Mouse (Mus musculus) bone marrow macrophage, adult 2 months (primary cell): ENCODE data around the gene Castor2. TPM values are rescaled to one million over a fixed set of nuclear protein-coding genes. Genes with fewer than 3 reads are reported as not detected.

Source experiments
- H3K27ac ChIP-seq: 2 replicates; pipeline ENCODE4 v1.5.1; 2012; ENCODE audit warnings: low read depth, low read length; ENCODE audit not compliant: insufficient read depth
- H3K4me1 ChIP-seq: 2 replicates; pipeline ENCODE4 v1.6.1; 2012; ENCODE audit warnings: low read length; ENCODE audit not compliant: control insufficient read depth, insufficient read depth
- H3K4me3 ChIP-seq: 2 replicates; pipeline ENCODE4 v1.5.1; 2012; ENCODE audit warnings: mild to moderate bottlenecking, low read length, moderate library complexity; ENCODE audit not compliant: insufficient read depth
- CTCF ChIP-seq: IDR thresholded peaks from 2 replicates; pipeline ENCODE4 v1.5.1; 2012; ENCODE audit warnings: low read depth, mild to moderate bottlenecking, low read length, moderate library complexity
- POLR2A ChIP-seq: IDR thresholded peaks from 2 replicates; pipeline ENCODE4 v1.6.1; 2012; ENCODE audit warnings: mild to moderate bottlenecking, low read depth, low read length, borderline replicate concordance
- polyA plus RNA-seq: library from polyadenylated mRNA; stranded (reverse); fragments of >200 nt; gene quantifications from 2 replicates; pipeline ENCODE4 v1.2.4, GENCODE M21; 2012; ENCODE audit not compliant: missing spikeins, insufficient read depth, insufficient read length

Castor2 gene
- polyA plus RNA-seq, 1 experiment: 18.9 TPM

DNA sequence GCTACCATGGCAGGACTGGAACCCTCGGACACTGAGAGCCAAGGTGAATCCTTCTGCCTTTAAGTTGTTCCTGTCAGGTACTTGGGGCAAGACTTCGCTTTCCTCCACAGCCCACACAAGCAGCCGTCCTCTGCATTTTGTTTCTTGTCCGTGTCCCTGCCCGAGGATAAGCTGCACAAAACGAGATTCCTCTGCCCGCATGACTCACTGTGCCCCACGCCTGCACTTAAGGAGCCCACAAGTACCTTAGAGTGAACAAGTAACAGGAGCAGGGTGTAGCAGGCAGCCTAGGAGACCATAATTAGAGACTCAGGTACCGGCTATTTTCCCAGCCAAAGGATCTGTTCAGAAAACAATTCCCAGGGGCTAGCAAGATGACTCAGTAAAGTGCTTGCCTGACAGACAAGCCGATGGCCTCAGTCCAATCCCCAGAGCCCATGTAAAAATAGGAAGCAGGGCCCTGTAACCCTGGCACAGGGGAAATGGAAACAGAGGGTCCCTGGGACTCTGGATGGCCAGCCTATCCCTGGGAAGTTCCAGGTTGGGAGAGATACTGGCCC is 47.8 kb downstream of the Castor2 start:
- TF ChIP-seq POLR2A (no peak), CTCF (no peak; the same call in 1 of the 2 replicates)
- Histone ChIP-seq H3K27ac (no peak overlapping the region), H3K4me3 (no peak overlapping the region), H3K4me1 (peaks cover 5% of the 10 kb centered on the region)

DNA sequence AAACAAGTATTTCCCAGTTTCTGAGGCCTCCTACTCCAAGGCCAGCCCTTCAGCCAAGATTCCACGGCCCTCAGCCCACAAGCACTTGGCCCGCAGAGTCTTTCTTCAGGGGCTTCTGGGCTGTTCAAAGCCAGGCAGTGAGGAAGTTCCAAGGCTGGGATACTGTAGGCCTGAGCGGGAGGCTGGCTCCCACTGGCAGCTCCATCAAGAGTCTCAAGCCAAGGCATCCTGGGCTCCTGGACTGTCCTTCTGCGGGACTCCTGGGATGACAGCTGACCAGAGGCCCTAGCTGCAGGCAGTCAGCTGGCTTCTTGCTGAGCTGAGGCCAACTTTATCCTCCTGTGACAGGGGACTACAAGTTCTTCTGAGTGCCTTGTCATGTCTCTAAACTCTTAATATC is 48.6 kb downstream of the Castor2 start:
- TF ChIP-seq POLR2A (no peak), CTCF (no peak)
- Histone ChIP-seq H3K4me3 (no peak overlapping the region), H3K27ac (no peak overlapping the region), H3K4me1 (peaks cover 5% of the 10 kb centered on the region)

DNA sequence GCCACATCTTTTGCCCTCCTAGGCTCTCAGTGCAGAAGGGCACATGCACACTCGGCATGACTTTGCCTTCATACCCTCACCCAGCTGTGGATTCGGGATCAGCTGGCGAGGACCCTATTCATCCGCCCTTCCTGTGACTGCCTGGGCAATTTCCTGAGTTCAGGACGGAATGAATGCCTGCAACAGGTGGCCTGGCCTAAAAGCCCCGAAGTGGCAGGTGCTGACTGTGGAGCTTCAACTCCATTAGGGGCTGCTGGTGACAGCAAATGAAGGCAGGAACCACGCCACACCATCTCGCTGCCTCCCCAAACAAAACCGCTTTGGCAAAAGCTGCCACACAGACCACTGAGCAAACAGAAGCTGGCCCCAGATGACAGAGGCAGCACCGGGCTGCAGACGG is 52.4 kb downstream of the Castor2 start:
- H3K4me3 ChIP-seq: no peak overlapping the region
- no peak overlapping the region for H3K27ac ChIP-seq
- H3K4me1 ChIP-seq: peaks cover 11% of the 10 kb centered on the region
- no peak for TF ChIP-seq POLR2A
- TF ChIP-seq CTCF: no peak

DNA sequence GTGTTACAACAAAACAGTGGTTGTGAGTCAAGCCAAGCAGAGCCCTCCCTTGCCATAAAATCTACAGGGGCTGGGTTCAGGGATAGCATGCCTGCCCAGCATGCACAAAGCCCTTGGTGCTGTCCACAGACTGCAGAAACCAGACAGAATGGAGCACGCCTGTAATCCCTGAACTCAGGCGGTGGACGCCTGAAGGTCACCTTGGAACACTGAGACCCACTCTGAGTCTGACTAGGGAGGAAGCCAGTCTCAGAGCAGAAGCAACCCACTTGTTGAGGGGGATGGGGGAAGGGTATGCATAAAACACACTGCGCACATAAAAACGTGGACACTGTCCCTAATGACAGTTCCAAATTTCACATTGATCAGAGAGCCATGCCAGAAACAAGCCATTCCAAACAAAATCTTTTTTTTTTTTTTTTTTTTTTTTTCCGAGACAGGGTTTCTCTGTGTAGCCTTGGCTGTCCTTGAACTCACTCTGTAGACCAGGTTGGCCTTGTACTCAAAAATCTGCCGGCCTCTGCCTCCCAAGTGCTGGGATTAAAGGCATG is 56.5 kb downstream of the Castor2 start:
- H3K4me3 ChIP-seq: no peak overlapping the region
- TF ChIP-seq POLR2A: no peak
- TF ChIP-seq CTCF: no peak
- H3K4me1 ChIP-seq: peaks cover 6% of the 10 kb centered on the region
- H3K27ac ChIP-seq: no peak overlapping the region

DNA sequence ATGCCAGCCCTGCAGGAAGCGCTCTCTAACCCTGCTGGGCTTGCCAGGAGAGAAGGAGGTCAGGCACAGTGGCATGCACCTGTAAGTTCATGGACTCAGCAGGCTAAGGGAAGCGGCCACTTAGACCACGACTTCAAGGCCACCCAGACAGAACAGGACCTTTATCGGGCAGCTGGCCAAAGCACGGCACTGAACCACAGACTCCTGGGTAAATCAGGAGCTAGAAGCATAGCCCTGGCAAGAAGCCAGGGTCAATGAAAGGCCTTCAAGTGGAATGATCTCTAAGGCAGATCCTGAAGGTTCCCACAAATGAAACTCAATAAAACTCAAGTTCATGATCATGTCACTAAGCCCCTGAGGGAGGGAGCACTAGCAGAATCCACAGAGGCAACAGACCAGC is 65.2 kb downstream of the Castor2 start:
- no peaks in the 10 kb centered on the region for H3K4me1 ChIP-seq
- TF ChIP-seq CTCF: no peak
- no peak for TF ChIP-seq POLR2A
- H3K4me3 ChIP-seq: no peak overlapping the region
- no peak overlapping the region for H3K27ac ChIP-seq

DNA sequence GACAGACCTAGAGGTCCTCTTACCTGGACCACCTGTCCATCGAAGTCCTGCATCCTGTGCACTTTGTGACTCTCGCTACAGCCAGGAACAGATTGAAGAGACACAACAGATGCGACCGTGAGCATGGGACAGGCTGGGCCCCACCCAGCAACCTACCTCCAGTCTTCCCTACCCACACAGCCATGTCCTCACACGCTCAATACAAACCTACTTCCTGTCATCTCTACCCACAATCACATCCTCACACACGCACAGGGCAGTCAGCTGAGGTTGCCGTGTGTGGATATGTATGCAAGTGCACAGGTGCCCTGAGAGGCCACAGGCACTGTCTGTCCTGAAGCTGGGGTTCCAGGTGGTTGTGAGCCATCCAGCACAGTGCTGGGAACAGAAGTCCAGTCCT is 67.1 kb downstream of the Castor2 start:
- Histone ChIP-seq H3K27ac (no peak overlapping the region), H3K4me1 (no peaks in the 10 kb centered on the region), H3K4me3 (no peak overlapping the region)
- no peak for TF ChIP-seq POLR2A
- no peak for TF ChIP-seq CTCF

DNA sequence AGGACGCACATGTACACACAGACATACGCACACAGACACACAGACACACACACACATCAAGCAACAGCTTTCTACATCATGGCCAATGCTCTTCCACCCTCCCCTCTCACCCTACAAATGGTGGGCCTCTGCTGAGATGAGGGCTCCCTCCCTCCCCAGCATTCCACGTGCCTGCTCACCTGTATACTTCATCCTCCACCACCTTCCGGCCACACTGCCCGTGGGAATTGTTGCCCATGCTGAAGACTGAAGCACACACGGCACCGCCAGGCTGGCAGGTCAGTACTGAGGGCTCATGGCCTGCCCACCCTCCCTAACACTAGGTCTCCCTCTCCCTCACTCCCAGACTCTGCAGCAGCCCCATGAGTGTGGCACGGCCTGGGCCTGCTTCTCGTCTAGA is 68.5 kb downstream of the Castor2 start:
- Histone ChIP-seq H3K4me3 (no peak overlapping the region), H3K27ac (no peak overlapping the region), H3K4me1 (no peaks in the 10 kb centered on the region)
- TF ChIP-seq CTCF: no peak
- TF ChIP-seq POLR2A: no peak

DNA sequence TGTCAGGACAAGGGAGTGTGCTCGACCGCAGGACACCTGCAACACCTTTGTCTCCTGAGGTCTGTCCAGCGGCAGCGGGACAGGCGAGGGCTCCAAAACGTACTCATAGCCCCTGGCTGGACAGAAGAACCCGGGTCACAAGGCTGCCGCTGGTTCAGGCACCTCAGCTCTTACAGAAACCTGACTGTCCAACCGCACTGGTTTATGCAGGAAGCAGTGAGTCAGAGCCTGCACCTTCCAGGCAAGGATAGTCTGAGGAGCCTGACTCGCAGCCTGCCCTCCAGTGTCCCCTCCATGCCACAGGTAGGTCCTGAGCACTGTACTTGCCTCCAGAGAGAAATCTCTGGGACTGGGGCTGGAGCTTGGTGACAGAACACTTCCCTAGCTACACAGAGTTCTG is 69.7 kb downstream of the Castor2 start:
- H3K4me3 ChIP-seq: no peak overlapping the region
- no peak overlapping the region for H3K27ac ChIP-seq
- H3K4me1 ChIP-seq: no peaks in the 10 kb centered on the region
- no peak for TF ChIP-seq POLR2A
- TF ChIP-seq CTCF: no peak

DNA sequence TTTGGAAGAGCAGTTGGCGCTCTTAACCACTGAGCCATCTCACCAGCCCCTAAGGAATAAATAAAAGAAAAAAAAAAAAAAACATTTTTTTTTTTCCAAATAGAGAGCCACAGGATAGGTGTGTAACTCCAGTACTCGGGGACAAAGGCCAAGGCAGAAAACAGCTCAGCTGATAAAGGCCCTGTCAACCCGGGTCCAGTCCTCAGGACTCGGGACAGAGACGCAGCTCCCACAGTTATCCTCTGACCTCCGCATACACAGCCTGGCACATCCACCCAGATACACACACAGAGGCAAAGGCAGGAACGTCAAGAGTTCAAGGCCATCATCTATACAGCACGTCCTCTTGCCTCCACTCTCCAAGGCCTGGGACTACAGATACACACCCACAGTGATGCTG is 70.7 kb downstream of the Castor2 start:
- TF ChIP-seq CTCF (no peak), POLR2A (no peak)
- Histone ChIP-seq H3K4me1 (peaks cover 4% of the 10 kb centered on the region; the same call in 1 of the 2 replicates), H3K4me3 (no peak overlapping the region), H3K27ac (no peak overlapping the region)

DNA sequence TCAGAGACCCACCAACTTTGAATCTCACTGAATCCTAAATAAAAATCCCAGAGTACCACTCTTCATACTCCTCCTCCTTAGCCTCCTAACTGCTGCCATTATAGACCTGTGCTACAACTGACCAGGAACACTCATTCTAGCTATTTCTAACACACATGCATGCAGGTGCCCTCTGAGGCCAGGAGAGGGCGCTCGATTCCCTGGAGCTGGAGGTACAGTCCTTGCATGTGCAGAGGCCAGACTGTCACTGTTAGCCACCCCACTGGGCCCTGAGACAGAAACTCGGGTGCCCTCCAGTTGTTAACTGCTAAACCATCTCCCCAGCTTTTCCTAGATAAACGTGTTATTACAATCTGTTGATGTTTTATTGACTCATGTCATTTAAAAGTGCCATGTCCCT is 73.7 kb downstream of the Castor2 start:
- Histone ChIP-seq H3K4me1 (peaks cover 4% of the 10 kb centered on the region; the same call in 1 of the 2 replicates), H3K27ac (no peak overlapping the region), H3K4me3 (no peak overlapping the region)
- no peak for TF ChIP-seq POLR2A
- peak; percentile 87 for TF ChIP-seq CTCF

DNA sequence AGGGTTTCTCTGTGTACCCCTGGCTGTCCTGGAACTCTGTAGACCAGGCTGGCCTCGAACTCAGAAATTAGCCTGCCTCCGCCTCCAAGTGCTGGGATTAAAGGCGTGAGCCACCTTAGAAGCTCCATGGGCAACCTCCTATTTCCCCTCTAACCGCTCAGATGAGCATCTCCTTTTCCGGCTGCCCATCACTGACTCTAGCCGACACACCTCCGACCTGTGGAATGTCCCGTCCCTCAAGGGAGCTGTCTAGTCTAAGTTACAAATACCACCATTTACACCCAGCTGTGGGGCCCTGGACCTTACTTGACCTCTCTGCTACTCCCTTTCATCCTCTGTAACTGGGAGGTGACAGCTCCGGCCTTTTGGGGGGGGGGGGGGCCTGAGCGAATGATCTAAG is 76.2 kb downstream of the Castor2 start:
- TF ChIP-seq POLR2A: no peak
- TF ChIP-seq CTCF: no peak

More for the DNA sequence above, 76.2 kb downstream of the Castor2 start:
- Histone ChIP-seq H3K4me3 (peak overlapping the region; percentile 85), H3K27ac (peak overlapping the region; percentile 70), H3K4me1 (peaks cover 4% of the 10 kb centered on the region; the same call in 1 of the 2 replicates)
